Mouse (Mus musculus) bone marrow, adult 2 months (tissue): ENCODE measurements around the gene Gm20812. TPM values are rescaled to one million over a fixed set of nuclear protein-coding genes. Genes with fewer than 3 reads are reported as not detected.
"Not testable (repeated sequence)": the region's sequence is repeated elsewhere in the genome, so short reads cannot be mapped to it uniquely, and the experiment has no call there.

Experiments
- H3K27ac ChIP-seq: fragments of 200-500 bp; 2 replicates; pipeline ENCODE4 v1.5.1; 2012; ENCODE audit warnings: low read depth, mild to moderate bottlenecking, control low read depth, inconsistent platforms, low read length; ENCODE audit not compliant: control insufficient read depth, poor library complexity, insufficient read depth
- H3K4me1 ChIP-seq: fragments of 200-500 bp; 2 replicates; pipeline ENCODE4 v1.6.1; 2011; ENCODE audit warnings: low read length; ENCODE audit not compliant: control insufficient read depth, insufficient read depth
- H3K4me3 ChIP-seq: fragments of 200-500 bp; replicated peaks from 2 replicates; pipeline ENCODE3; 2011; ENCODE audit warnings: mild to moderate bottlenecking, low read depth, low read length, control low read depth; ENCODE audit not compliant: control insufficient read depth
- WGBS: fragments of 180-500 bp; shearing (Covaris S2); methylation state at CpG from one replicate; pipeline ENCODE4 v1.1.7; 2018; 5-methylcytosine and 5-hydroxymethylcytosine counted together
- polyA plus RNA-seq: library from polyadenylated mRNA; stranded (reverse); fragments of >200 nt; gene quantifications from 2 replicates; pipeline ENCODE4 v1.2.4, GENCODE M21; 2011; ENCODE audit warnings: low replicate concordance; ENCODE audit not compliant: missing spikeins, insufficient read depth, insufficient read length

Gm20812 gene
- not detected in 2 replicates for polyA plus RNA-seq

- no CpG with 5 or more reads among the region's 3 CpGs for WGBS
Observed at GRCm38 (mm10) chrY:12381681-12382080, at the start of gene Gm20812. Gene Gm20812 (plus strand): TSS chrY:12381981.

More at GRCm38 (mm10) chrY:12381681-12382080, at the start of gene Gm20812:
- H3K27ac ChIP-seq, H3K4me3 ChIP-seq, H3K4me1 ChIP-seq: not testable (repeated sequence)

Other genes starting within 250 kb of the Gm20812 start
- not detected in 2 replicates for gene Gm29554, start 108.0 kb upstream of the Gm20812 start, polyA plus RNA-seq